ENCODE assay signal across 8 mouse cellular contexts in the genomic region with DNA sequence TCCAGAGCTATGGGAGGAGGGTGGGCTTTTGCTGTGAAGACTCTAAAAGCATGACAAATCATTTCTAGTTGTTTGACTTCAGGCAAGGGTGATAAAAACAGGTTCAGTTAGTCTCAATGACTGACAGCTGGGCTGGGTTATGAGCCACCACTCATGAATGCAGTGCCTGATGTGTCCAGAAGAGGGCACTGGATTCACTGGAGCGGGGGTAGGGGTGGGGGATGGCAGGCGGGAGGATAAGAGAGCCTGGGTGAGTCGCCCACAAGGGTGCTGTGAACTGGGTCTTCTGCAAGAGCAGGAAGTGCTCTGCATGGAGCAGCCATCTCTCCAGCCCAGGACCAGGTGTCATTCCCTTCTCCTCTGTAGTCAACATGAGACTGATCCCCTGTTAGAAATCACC. TPM values are rescaled to one million over a fixed set of nuclear protein-coding genes. Genes with fewer than 3 reads are reported as not detected.
A peak's percentile ranks its signal among the peaks of the same experiment; 100 is the strongest.
DNase-seq lines count a peak whose midpoint lies in the region; ATAC-seq lines count a peak whose summit lies in the region.

No protein-coding gene starts in this region.

- DNase-seq in hindbrain, embryonic 11.5 days (ENCODE audit: low spot score): peak; percentile 45
- DNase-seq in adrenal gland, postnatal 25 days: peak; percentile 38
- peak; percentile 51 for DNase-seq in heart, postnatal 4 days
- DNase-seq in yolk sac, embryonic 10.5 days (ENCODE audit: low spot score): no peak
- no peak for DNase-seq in layer of hippocampus, adult 11-12 months (ENCODE audit: low spot score)

- no peaks in the 10 kb centered on the region for H3K9me3 ChIP-seq in hindbrain, embryonic 11.5 days (ENCODE audit: control insufficient read depth, low read length)
- no peaks in the 10 kb centered on the region for H3K9me3 ChIP-seq in hindbrain, embryonic 12.5 days (replicated peaks)

- H3K36me3 ChIP-seq in hindbrain, embryonic 11.5 days (ENCODE audit: control insufficient read depth, insufficient read depth, low read length): no peaks in the 10 kb centered on the region
- no peaks in the 10 kb centered on the region for H3K36me3 ChIP-seq in hindbrain, embryonic 12.5 days

- peak; percentile 35; the same call in 1 of the 2 replicates for ATAC-seq in hindbrain, embryonic 11.5 days (ENCODE audit: low FRiP score)
- no peak for ATAC-seq in hindbrain, embryonic 12.5 days (ENCODE audit: low FRiP score)
- ATAC-seq in CD4-positive, CD25-positive, alpha-beta regulatory T cell, adult 4 months: peak; percentile 62
- ATAC-seq in megakaryocyte, adult 5-6 weeks (ENCODE audit: poor library complexity, severe bottlenecking): peak; percentile 57

- no peak overlapping the region for H3K4me3 ChIP-seq in hindbrain, embryonic 11.5 days (ENCODE audit: low read depth, low read length)
- H3K4me3 ChIP-seq in hindbrain, embryonic 12.5 days: no peak overlapping the region

- H3K27ac ChIP-seq in hindbrain, embryonic 11.5 days (ENCODE audit: low read depth, low read length): no peak overlapping the region
- no peak overlapping the region for H3K27ac ChIP-seq in hindbrain, embryonic 12.5 days

- H3K9ac ChIP-seq in hindbrain, embryonic 11.5 days (ENCODE audit: low read depth, low read length): no peak overlapping the region
- H3K9ac ChIP-seq in hindbrain, embryonic 12.5 days: no peak overlapping the region

- no peaks in the 10 kb centered on the region for H3K27me3 ChIP-seq in hindbrain, embryonic 11.5 days (ENCODE audit: control insufficient read depth, insufficient read depth, low read length)
- H3K27me3 ChIP-seq in hindbrain, embryonic 12.5 days: no peaks in the 10 kb centered on the region

- no peaks in the 10 kb centered on the region for H3K4me1 ChIP-seq in hindbrain, embryonic 11.5 days (replicated peaks; ENCODE audit: control insufficient read depth, insufficient read depth, low read length)
- H3K4me1 ChIP-seq in hindbrain, embryonic 12.5 days: no peaks in the 10 kb centered on the region

- WGBS in hindbrain, embryonic 11.5 days: 10% methylated on average over 3 of the region's 3 CpGs
- WGBS in hindbrain, embryonic 12.5 days: 15% methylated on average over 3 of the region's 3 CpGs

- no peak overlapping the region for H3K4me2 ChIP-seq in hindbrain, embryonic 11.5 days (replicated peaks; ENCODE audit: low read depth, low read length)
- no peak overlapping the region for H3K4me2 ChIP-seq in hindbrain, embryonic 12.5 days (replicated peaks)

RNA-seq across cellular contexts. Expression of a gene that starts 50.8 kb away (rescaled TPM):
- polyA plus RNA-seq in hindbrain, embryonic 11.5 days (2014; fragmentation: Nextera tagmentation; extraction: Ambion mirVana): 18.0 and 20.1 TPM in 2 replicates
- polyA plus RNA-seq in hindbrain, embryonic 12.5 days (2016; fragmentation: Nextera tagmentation; extraction: Ambion mirVana): 17.9 and 19.2 TPM in 2 replicates
- polyA plus RNA-seq in CD4-positive, CD25-positive, alpha-beta regulatory T cell, adult 4 months (2017; shearing (Covaris generic)): 1,000 to 10,000 TPM in 1 of 2 experiments, 100 to 1,000 TPM in 1; 971 to 1,303 TPM
- 68.7 and 94.5 TPM in 2 replicates for total RNA-seq in adrenal gland, postnatal 25 days (2021)
- total RNA-seq in heart, postnatal 4 days (2021): 10 to 100 TPM; 21.1 to 22.6 TPM
- total RNA-seq in megakaryocyte, adult 5-6 weeks (2015): 137 and 153 TPM in 2 replicates
- 137 and 148 TPM in 2 replicates for total RNA-seq in megakaryocyte, adult 5-6 weeks (2017)

Comparison
In these comparisons a context has a peak if more than half of its experiments do, and no peak if none do; other contexts are left out.
1. DNase-seq: peak in hindbrain, embryonic 11.5 days (single experiment), adrenal gland, postnatal 25 days (single experiment) and heart, postnatal 4 days (single experiment); none in yolk sac, embryonic 10.5 days (single experiment) and layer of hippocampus, adult 11-12 months (single experiment).